Mouse (Mus musculus): ENCODE data around the gene Igf1r. TPM values are rescaled to one million over a fixed set of nuclear protein-coding genes. Genes with fewer than 3 reads are reported as not detected.
"Not testable (repeated sequence)": the region's sequence is repeated elsewhere in the genome, so short reads cannot be mapped to it uniquely, and the experiment has no call there.

Gene Igf1r
- polyA plus RNA-seq, 1 experiment from 2014 or later: 28.5 TPM

GRCm38 (mm10) chr7:68274951-68275350 is 322.3 kb downstream of the Igf1r start:
- Histone ChIP-seq H3K4me3 (no peak overlapping the region), H3K4me1 (peaks cover 15% of the 10 kb centered on the region), H3K9ac (replicated peaks) (no peak overlapping the region), H3K36me3 (no peaks in the 10 kb centered on the region), H3K27ac (replicated peaks) (no peak overlapping the region), H3K27me3 (peaks cover 7% of the 10 kb centered on the region; the same call in 1 of the 2 replicates), H3K4me2 (replicated peaks) (no peak overlapping the region), H3K9me3 (no peaks in the 10 kb centered on the region)
- ATAC-seq (replicated peaks): no peak
- WGBS: 77% methylated on average over 9 of the region's 9 CpGs

GRCm38 (mm10) chr7:68275445-68275837 is 322.8 kb downstream of the Igf1r start:
- not testable (repeated sequence) for ATAC-seq (replicated peaks); H3K27me3 ChIP-seq; H3K9me3 ChIP-seq; H3K36me3 ChIP-seq; H3K27ac ChIP-seq (replicated peaks)
- Histone ChIP-seq H3K4me2 (replicated peaks) (peak overlapping the region; percentile 49), H3K9ac (replicated peaks) (0 out of 2 replicates have a peak overlapping the region, but pooled peaks have one; percentile 12), H3K4me1 (peaks cover 15% of the 10 kb centered on the region), H3K4me3 (peak overlapping the region; percentile 27)
- 49% methylated on average over 9 of the region's 9 CpGs for WGBS

GRCm38 (mm10) chr7:68275838-68276731 is 323.5 kb downstream of the Igf1r start:
- 0 out of 2 replicates have a peak, but pooled peaks have one; percentile 35 for ATAC-seq (replicated peaks)

DNA sequence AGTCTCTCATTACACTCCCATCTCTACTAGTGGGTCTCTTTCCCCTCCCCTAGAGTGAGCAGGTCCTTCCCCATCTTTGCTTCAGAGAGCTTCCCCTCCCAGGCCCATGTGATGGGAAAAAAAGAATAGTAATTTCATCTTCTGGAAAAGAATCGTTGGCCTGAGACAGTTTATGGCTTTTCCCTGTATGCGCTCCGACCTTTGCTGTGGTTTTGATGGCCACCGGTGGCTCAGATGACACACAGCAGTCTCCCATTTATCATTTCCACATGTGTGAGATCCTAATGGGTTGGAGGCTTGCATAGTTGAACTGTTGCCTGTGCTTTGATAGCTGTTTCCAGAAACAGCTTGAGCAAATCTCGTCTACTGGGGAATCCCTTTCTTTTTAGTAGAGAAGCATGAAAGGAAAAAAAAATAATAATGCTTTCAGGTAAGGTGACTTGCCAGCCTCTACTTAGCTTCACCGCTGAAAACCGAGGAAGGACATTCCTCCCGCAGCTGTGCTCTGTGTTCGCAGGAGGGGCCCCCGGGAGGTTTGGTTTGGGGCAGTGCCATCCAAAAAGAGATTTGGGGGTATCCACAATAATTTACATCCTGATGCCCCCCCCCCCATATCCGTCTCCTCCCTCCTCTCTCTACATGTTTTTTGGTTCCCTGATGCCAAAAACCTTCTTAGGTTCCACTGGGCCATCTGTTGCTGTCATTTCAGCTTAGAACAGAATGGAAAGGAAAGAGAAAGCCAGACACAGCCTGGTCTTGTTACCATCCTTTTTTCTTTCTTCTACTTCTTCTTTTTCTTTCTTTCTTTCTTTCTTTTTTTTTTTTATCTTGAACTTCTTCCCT is 324.6 kb downstream of the Igf1r start:
- H3K4me2 ChIP-seq (replicated peaks): no peak overlapping the region
- peaks cover 15% of the 10 kb centered on the region for H3K4me1 ChIP-seq
- no peaks in the 10 kb centered on the region for H3K9me3 ChIP-seq
- H3K9ac ChIP-seq (replicated peaks): no peak overlapping the region
- WGBS: 43% methylated on average over 11 of the region's 11 CpGs
- ATAC-seq (replicated peaks): no peak
- H3K27ac ChIP-seq (replicated peaks): no peak overlapping the region
- H3K36me3 ChIP-seq: no peaks in the 10 kb centered on the region
- H3K27me3 ChIP-seq: peaks cover 7% of the 10 kb centered on the region; the same call in 1 of the 2 replicates
- no peak overlapping the region for H3K4me3 ChIP-seq

More at GRCm38 (mm10) chr7:68275838-68276731, 323.5 kb downstream of the Igf1r start:
- Histone ChIP-seq H3K4me1 (peaks cover 15% of the 10 kb centered on the region), H3K27me3 (peaks cover 7% of the 10 kb centered on the region; the same call in 1 of the 2 replicates), H3K9me3 (no peaks in the 10 kb centered on the region), H3K4me3 (peak overlapping the region; percentile 27), H3K27ac (replicated peaks) (no peak overlapping the region), H3K36me3 (no peaks in the 10 kb centered on the region), H3K9ac (replicated peaks) (0 out of 2 replicates have a peak overlapping the region, but pooled peaks have one; percentile 12), H3K4me2 (replicated peaks) (peak overlapping the region; percentile 49)
- WGBS: 4% methylated on average over 36 of the region's 36 CpGs

DNA sequence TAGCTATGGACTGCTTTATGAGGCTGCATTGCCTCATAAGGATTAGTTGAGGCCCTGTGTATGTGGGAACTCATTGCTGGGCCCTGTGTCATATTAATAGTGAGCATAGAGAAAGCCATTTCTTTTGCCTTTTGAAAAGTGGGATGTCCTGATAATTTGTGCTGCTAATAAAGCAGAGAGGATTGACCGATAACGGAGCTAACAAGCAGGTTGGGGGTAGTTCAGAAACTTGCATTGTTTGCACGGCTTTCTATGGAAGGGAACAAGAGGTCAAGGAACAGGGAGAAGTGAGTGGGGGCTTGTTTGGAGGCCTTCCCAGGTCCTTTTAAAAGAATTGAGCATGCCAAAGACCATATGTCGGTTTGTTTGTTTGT is 325.3 kb downstream of the Igf1r start:
- H3K9me3 ChIP-seq: no peaks in the 10 kb centered on the region
- no peaks in the 10 kb centered on the region for H3K36me3 ChIP-seq
- H3K4me2 ChIP-seq (replicated peaks): no peak overlapping the region
- H3K4me3 ChIP-seq: no peak overlapping the region
- H3K4me1 ChIP-seq: peaks cover 15% of the 10 kb centered on the region
- no peak for ATAC-seq (replicated peaks)
- peaks cover 7% of the 10 kb centered on the region; the same call in 1 of the 2 replicates for H3K27me3 ChIP-seq
- H3K27ac ChIP-seq (replicated peaks): no peak overlapping the region
- H3K9ac ChIP-seq (replicated peaks): no peak overlapping the region
- WGBS: 29% methylated on average over 4 of the region's 4 CpGs

- Histone ChIP-seq H3K36me3 (no peaks in the 10 kb centered on the region), H3K4me3 (no peak overlapping the region), H3K27ac (replicated peaks) (no peak overlapping the region), H3K9ac (replicated peaks) (no peak overlapping the region), H3K4me1 (peaks cover 15% of the 10 kb centered on the region), H3K9me3 (no peaks in the 10 kb centered on the region), H3K4me2 (replicated peaks) (no peak overlapping the region), H3K27me3 (peaks cover 7% of the 10 kb centered on the region; the same call in 1 of the 2 replicates)
- ATAC-seq (replicated peaks): no peak
- 96% methylated on average over 6 of the region's 6 CpGs for WGBS
Observed at GRCm38 (mm10) chr7:68278385-68278784, 325.8 kb downstream of the Igf1r start.

- WGBS: 78% methylated on average over 6 of the region's 6 CpGs
- Histone ChIP-seq H3K27me3 (peaks cover 7% of the 10 kb centered on the region; the same call in 1 of the 2 replicates), H3K4me3 (no peak overlapping the region), H3K27ac (replicated peaks) (no peak overlapping the region), H3K9me3 (no peaks in the 10 kb centered on the region), H3K4me2 (replicated peaks) (no peak overlapping the region), H3K36me3 (no peaks in the 10 kb centered on the region), H3K4me1 (peaks cover 15% of the 10 kb centered on the region), H3K9ac (replicated peaks) (no peak overlapping the region)
- ATAC-seq (replicated peaks): no peak
Observed at GRCm38 (mm10) chr7:68278908-68279307, 326.3 kb downstream of the Igf1r start.

DNA sequence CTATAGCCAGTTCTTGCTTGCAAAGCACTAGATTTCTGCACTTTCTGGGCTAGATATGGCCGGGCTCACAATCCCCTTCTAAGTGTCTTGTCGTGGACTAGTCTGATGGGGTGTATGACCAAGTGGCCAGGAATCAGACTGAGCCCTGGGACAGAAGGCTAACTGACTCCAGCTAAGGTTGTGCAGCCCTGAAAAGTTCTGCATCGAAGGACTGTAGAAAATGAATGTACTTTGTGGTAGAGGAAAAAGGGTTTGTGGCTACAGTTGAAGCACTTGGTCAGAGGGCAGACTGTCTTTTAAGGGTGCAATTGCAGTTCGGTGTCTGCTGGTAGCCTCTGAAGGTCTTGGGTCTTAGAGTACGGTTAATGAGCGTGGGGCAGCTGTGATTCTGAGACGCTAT is 326.9 kb downstream of the Igf1r start:
- ATAC-seq (replicated peaks): no peak

GRCm38 (mm10) chr7:68280352-68280869 is 327.8 kb downstream of the Igf1r start:
- no peak overlapping the region for H3K27ac ChIP-seq (replicated peaks)
- WGBS: 93% methylated on average over 19 of the region's 19 CpGs
- no peaks in the 10 kb centered on the region for H3K36me3 ChIP-seq
- H3K27me3 ChIP-seq: peaks cover 7% of the 10 kb centered on the region; the same call in 1 of the 2 replicates
- H3K4me2 ChIP-seq (replicated peaks): no peak overlapping the region
- H3K4me3 ChIP-seq: no peak overlapping the region
- ATAC-seq (replicated peaks): no peak
- H3K9me3 ChIP-seq: no peaks in the 10 kb centered on the region
- H3K4me1 ChIP-seq: peaks cover 15% of the 10 kb centered on the region
- no peak overlapping the region for H3K9ac ChIP-seq (replicated peaks)

More for the DNA sequence above, 326.9 kb downstream of the Igf1r start:
- H3K4me2 ChIP-seq (replicated peaks): no peak overlapping the region
- H3K36me3 ChIP-seq: no peaks in the 10 kb centered on the region
- 86% methylated on average over 7 of the region's 7 CpGs for WGBS
- peaks cover 7% of the 10 kb centered on the region; the same call in 1 of the 2 replicates for H3K27me3 ChIP-seq
- H3K9me3 ChIP-seq: no peaks in the 10 kb centered on the region
- no peak overlapping the region for H3K4me3 ChIP-seq
- peaks cover 15% of the 10 kb centered on the region for H3K4me1 ChIP-seq
- no peak overlapping the region for H3K9ac ChIP-seq (replicated peaks)
- H3K27ac ChIP-seq (replicated peaks): no peak overlapping the region

DNA sequence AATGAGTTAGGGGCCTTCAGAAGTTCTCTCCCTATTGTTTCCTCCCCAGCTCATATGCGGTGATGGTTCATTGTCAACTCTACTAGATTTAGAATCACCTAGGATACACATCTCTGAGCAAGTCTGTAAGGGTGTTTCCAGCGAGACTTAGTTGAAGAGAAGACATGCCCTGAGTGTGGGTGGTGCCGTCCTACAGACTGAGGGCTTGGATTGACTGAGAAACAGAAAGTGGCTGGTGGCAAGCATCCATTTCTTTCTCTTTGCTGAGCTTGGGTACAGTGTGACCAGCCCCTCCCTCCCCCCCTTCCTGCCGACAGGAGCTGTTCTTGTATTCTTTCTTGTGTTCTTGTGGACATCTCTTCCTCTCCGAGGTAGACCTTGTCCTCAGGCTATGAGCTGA is 328.7 kb downstream of the Igf1r start:
- 74% methylated on average over 5 of the region's 5 CpGs for WGBS
- Histone ChIP-seq H3K9ac (replicated peaks) (no peak overlapping the region), H3K27me3 (0 out of 2 replicates have a peak, but pooled peaks cover 2% of the 10 kb centered on the region), H3K4me3 (no peak overlapping the region), H3K4me2 (replicated peaks) (no peak overlapping the region), H3K9me3 (no peaks in the 10 kb centered on the region), H3K36me3 (no peaks in the 10 kb centered on the region), H3K27ac (replicated peaks) (no peak overlapping the region), H3K4me1 (peaks cover 8% of the 10 kb centered on the region)
- ATAC-seq (replicated peaks): no peak

- ATAC-seq (replicated peaks): no peak
- H3K27me3 ChIP-seq: no peaks in the 10 kb centered on the region
- no peaks in the 10 kb centered on the region for H3K9me3 ChIP-seq
- H3K27ac ChIP-seq (replicated peaks): no peak overlapping the region
- 91% methylated on average over 22 of the region's 22 CpGs for WGBS
- no peaks in the 10 kb centered on the region for H3K4me1 ChIP-seq
- H3K36me3 ChIP-seq: no peaks in the 10 kb centered on the region
- no peak overlapping the region for H3K9ac ChIP-seq (replicated peaks)
- H3K4me2 ChIP-seq (replicated peaks): no peak overlapping the region
- H3K4me3 ChIP-seq: no peak overlapping the region
Observed at GRCm38 (mm10) chr7:68282304-68283132, 329.9 kb downstream of the Igf1r start.

Data from forebrain, embryonic 15.5 days (tissue).